In genomic region chr14:54569451-54570392, GRCm38 (mm10) we compare ENCODE assay signal across 10 mouse cellular contexts. TPM values are rescaled to one million over a fixed set of nuclear protein-coding genes. Genes with fewer than 3 reads are reported as not detected.
DNase-seq lines count a peak whose midpoint lies in the region; ATAC-seq and TF ChIP-seq lines count a peak whose summit lies in the region.
"Had no signal": no experiment of that assay in that cellular context is flagged by ENCODE, and none has a peak within 500 bp of the region (broad histone marks: within the 10 kb centered on the region; RNA-seq: fewer than 3 reads in every experiment).

No protein-coding gene starts in this region.

- peaks cover 28% of the 10 kb centered on the region for H3K4me1 ChIP-seq in forebrain, embryonic 11.5 days (replicated peaks; ENCODE audit: control insufficient read depth, insufficient read depth, low read length)
- H3K4me1 ChIP-seq in forebrain, postnatal 0 days (ENCODE audit: insufficient read depth) = no peaks in the 10 kb centered on the region; the same call in 1 of the 2 replicates
- H3K4me1 ChIP-seq in midbrain, embryonic 11.5 days (ENCODE audit: control insufficient read depth, insufficient read depth, low read length) = peaks cover 42% of the 10 kb centered on the region
- no peaks in the 10 kb centered on the region for H3K4me1 ChIP-seq in midbrain, postnatal 0 days (ENCODE audit: insufficient read depth, low read length)
- H3K4me1 ChIP-seq in hindbrain, embryonic 13.5 days (replicated peaks) = peaks cover 39% of the 10 kb centered on the region
- H3K4me1 ChIP-seq in neural tube, embryonic 15.5 days = peaks cover 28% of the 10 kb centered on the region

- H3K9ac ChIP-seq in forebrain, embryonic 11.5 days (ENCODE audit: low read length) = no peak overlapping the region; the same call in 1 of the 2 replicates
- no peak overlapping the region for H3K9ac ChIP-seq in forebrain, postnatal 0 days
- H3K9ac ChIP-seq in midbrain, embryonic 11.5 days (ENCODE audit: low read length) = peak overlapping the region; percentile 28; the same call in 1 of the 2 replicates
- H3K9ac ChIP-seq in midbrain, postnatal 0 days (replicated peaks; ENCODE audit: low read length, poor library complexity, severe bottlenecking) = no peak overlapping the region
- 0 out of 2 replicates have a peak overlapping the region, but pooled peaks have one; percentile 30 for H3K9ac ChIP-seq in hindbrain, embryonic 13.5 days
- no peak overlapping the region for H3K9ac ChIP-seq in neural tube, embryonic 15.5 days (replicated peaks)

- intact Hi-C loops in left cerebral cortex, adult 2 months (cut with DNase I) = loop anchor here (1.0 kb wide), 1 partner anchor 72 kb away; the partner anchor contains the start of gene Cdh24

- peak; percentile 58 for DNase-seq in forebrain, embryonic 11.5 days (ENCODE audit: low spot score)
- no peak for DNase-seq in forebrain, postnatal 0 days
- DNase-seq in midbrain, embryonic 11.5 days (ENCODE audit: low spot score, missing footprints) = peak; percentile 94
- no peak for DNase-seq in midbrain, postnatal 0 days (ENCODE audit: low spot score)
- DNase-seq in left cerebral cortex, adult 2 months (ENCODE audit: extremely low spot score in 1 of 2, low spot score in 2 of 2) = no peak

- 56% methylated on average over 17 of the region's 17 CpGs for WGBS in forebrain, embryonic 11.5 days
- 64% methylated on average over 17 of the region's 17 CpGs for WGBS in forebrain, postnatal 0 days
- WGBS in midbrain, embryonic 11.5 days = 54% methylated on average over 17 of the region's 17 CpGs
- 62% methylated on average over 17 of the region's 17 CpGs for WGBS in midbrain, postnatal 0 days
- 58% methylated on average over 17 of the region's 17 CpGs for WGBS in hindbrain, embryonic 13.5 days
- WGBS in neural tube, embryonic 15.5 days = 71% methylated on average over 17 of the region's 17 CpGs

- H3K4me2 ChIP-seq in forebrain, embryonic 11.5 days (ENCODE audit: low read depth, low read length, severe bottlenecking) = no peak overlapping the region
- H3K4me2 ChIP-seq in forebrain, postnatal 0 days (ENCODE audit: low read depth) = no peak overlapping the region
- H3K4me2 ChIP-seq in midbrain, embryonic 11.5 days = peak overlapping the region; percentile 6; the same call in 1 of the 2 replicates
- H3K4me2 ChIP-seq in midbrain, postnatal 0 days (ENCODE audit: low read depth, low read length, poor library complexity, severe bottlenecking) = no peak overlapping the region
- H3K4me2 ChIP-seq in hindbrain, embryonic 13.5 days = no peak overlapping the region
- H3K4me2 ChIP-seq in neural tube, embryonic 15.5 days = no peak overlapping the region

- H3K4me3 ChIP-seq in forebrain, embryonic 11.5 days (ENCODE audit: low read depth, low read length) = no peak overlapping the region
- H3K4me3 ChIP-seq in forebrain, postnatal 0 days (ENCODE audit: low read depth, low read length) = no peak overlapping the region
- H3K4me3 ChIP-seq in midbrain, embryonic 11.5 days (ENCODE audit: low read depth, low read length) = no peak overlapping the region
- H3K4me3 ChIP-seq in midbrain, postnatal 0 days (ENCODE audit: low read depth, low read length) = no peak overlapping the region
- H3K4me3 ChIP-seq in hindbrain, embryonic 13.5 days = no peak overlapping the region
- no peak overlapping the region for H3K4me3 ChIP-seq in neural tube, embryonic 15.5 days (replicated peaks)
- no peak overlapping the region for H3K4me3 ChIP-seq in left cerebral cortex, adult 2 months

- ATAC-seq in forebrain, embryonic 11.5 days (replicated peaks; ENCODE audit: low FRiP score) = no peak
- ATAC-seq in forebrain, postnatal 0 days = no peak
- ATAC-seq in midbrain, embryonic 11.5 days (ENCODE audit: low FRiP score) = no peak
- ATAC-seq in midbrain, postnatal 0 days (ENCODE audit: low FRiP score) = no peak
- no peak for ATAC-seq in hindbrain, embryonic 13.5 days (ENCODE audit: low FRiP score)
- ATAC-seq in neural tube, embryonic 15.5 days (ENCODE audit: low FRiP score) = no peak
- ATAC-seq in erythroid progenitor cell, adult 5-6 weeks (replicated peaks; ENCODE audit: low FRiP score, poor library complexity, severe bottlenecking) = no peak

- no peaks in the 10 kb centered on the region for H3K27me3 ChIP-seq in forebrain, embryonic 11.5 days (ENCODE audit: control insufficient read depth, insufficient read depth, low read length)
- peaks cover 6% of the 10 kb centered on the region for H3K27me3 ChIP-seq in forebrain, postnatal 0 days (ENCODE audit: insufficient read depth, low read length)
- no peaks in the 10 kb centered on the region for H3K27me3 ChIP-seq in midbrain, embryonic 11.5 days (ENCODE audit: control insufficient read depth, insufficient read depth, low read length)
- peaks cover 14% of the 10 kb centered on the region for H3K27me3 ChIP-seq in midbrain, postnatal 0 days (ENCODE audit: insufficient read depth, low read length)
- H3K27me3 ChIP-seq in hindbrain, embryonic 13.5 days = peaks cover 18% of the 10 kb centered on the region
- peaks cover 14% of the 10 kb centered on the region for H3K27me3 ChIP-seq in neural tube, embryonic 15.5 days (replicated peaks)

- H3K27ac ChIP-seq in forebrain, embryonic 11.5 days (ENCODE audit: low read depth, low read length) = 0 out of 2 replicates have a peak overlapping the region, but pooled peaks have one; percentile 41
- H3K27ac ChIP-seq in forebrain, postnatal 0 days (ENCODE audit: low read depth, low read length) = no peak overlapping the region
- H3K27ac ChIP-seq in midbrain, embryonic 11.5 days (ENCODE audit: low read depth, low read length) = peak overlapping the region; percentile 32; the same call in 1 of the 2 replicates
- H3K27ac ChIP-seq in midbrain, postnatal 0 days (ENCODE audit: low read depth, low read length) = no peak overlapping the region
- H3K27ac ChIP-seq in hindbrain, embryonic 13.5 days = no peak overlapping the region
- peak overlapping the region; percentile 23; the same call in 1 of the 2 replicates for H3K27ac ChIP-seq in neural tube, embryonic 15.5 days (replicated peaks)
- no peak overlapping the region for H3K27ac ChIP-seq in left cerebral cortex, adult 2 months

- peaks cover 3% of the 10 kb centered on the region; the same call in 1 of the 2 replicates for H3K36me3 ChIP-seq in forebrain, embryonic 11.5 days (ENCODE audit: control insufficient read depth, insufficient read depth, low read length)
- no peaks in the 10 kb centered on the region for H3K36me3 ChIP-seq in forebrain, postnatal 0 days (ENCODE audit: insufficient read depth)
- H3K36me3 ChIP-seq in midbrain, embryonic 11.5 days (ENCODE audit: control insufficient read depth, insufficient read depth, low read length) = peaks cover 14% of the 10 kb centered on the region; the same call in 1 of the 2 replicates
- H3K36me3 ChIP-seq in midbrain, postnatal 0 days (ENCODE audit: insufficient read depth, low read length) = no peaks in the 10 kb centered on the region
- peaks cover 5% of the 10 kb centered on the region; the same call in 1 of the 2 replicates for H3K36me3 ChIP-seq in hindbrain, embryonic 13.5 days
- H3K36me3 ChIP-seq in neural tube, embryonic 15.5 days = no peaks in the 10 kb centered on the region

- H3K9me3 ChIP-seq in forebrain, embryonic 11.5 days (ENCODE audit: control insufficient read depth, low read length) = no peaks in the 10 kb centered on the region
- no peaks in the 10 kb centered on the region for H3K9me3 ChIP-seq in forebrain, postnatal 0 days (ENCODE audit: low read length)
- no peaks in the 10 kb centered on the region for H3K9me3 ChIP-seq in midbrain, embryonic 11.5 days (ENCODE audit: control insufficient read depth, low read length)
- no peaks in the 10 kb centered on the region for H3K9me3 ChIP-seq in midbrain, postnatal 0 days (ENCODE audit: low read length)
- H3K9me3 ChIP-seq in hindbrain, embryonic 13.5 days = no peaks in the 10 kb centered on the region
- H3K9me3 ChIP-seq in neural tube, embryonic 15.5 days (replicated peaks) = no peaks in the 10 kb centered on the region

- no peak for TF ChIP-seq CTCF in forebrain, postnatal 0 days (IDR thresholded peaks at IDR 0.05; ENCODE audit: low read depth)
- no peak for TF ChIP-seq CTCF in midbrain, postnatal 0 days (IDR thresholded peaks at IDR 0.05)
- no peak for TF ChIP-seq CTCF in left cerebral cortex, adult 2 months (IDR thresholded peaks at IDR 0.05)

RNA-seq across cellular contexts. Expression of gene Ajuba, which starts 7.6 kb away (rescaled TPM):
- 51.6 and 59.7 TPM in 2 replicates for polyA plus RNA-seq in forebrain, embryonic 11.5 days (2014; fragmentation: Nextera tagmentation; extraction: Ambion mirVana)
- 4.4 and 6.6 TPM in 2 replicates for total RNA-seq in forebrain, postnatal 0 days (2014; rRNA removed)
- polyA plus RNA-seq in forebrain, postnatal 0 days (2015; fragmentation: Nextera tagmentation; extraction: Ambion mirVana) = 4.4 and 4.5 TPM in 2 replicates
- polyA plus RNA-seq in midbrain, embryonic 11.5 days (2014; fragmentation: Nextera tagmentation; extraction: Ambion mirVana) = 24.3 and 25.1 TPM in 2 replicates
- total RNA-seq in midbrain, postnatal 0 days (2014; rRNA removed) = 8.1 and 8.2 TPM in 2 replicates
- polyA plus RNA-seq in midbrain, postnatal 0 days (2015; fragmentation: Nextera tagmentation; extraction: Ambion mirVana) = 3.5 and 3.9 TPM in 2 replicates
- polyA plus RNA-seq in hindbrain, embryonic 13.5 days (2015; fragmentation: Nextera tagmentation; extraction: Ambion mirVana) = 9.8 and 10.0 TPM in 2 replicates
- 6.1 and 12.9 TPM in 2 replicates for polyA plus RNA-seq in neural tube, embryonic 15.5 days (2015; fragmentation: Nextera tagmentation; extraction: Ambion mirVana)
- 2.5 TPM in 1 of 2 replicates, not detected in the other for total RNA-seq in erythroid progenitor cell, adult 5-6 weeks (2015; ENCODE audit: low replicate concordance)
- not detected in 2 replicates for total RNA-seq in erythroid progenitor cell, adult 5-6 weeks (2017; ENCODE audit: low replicate concordance)
- 1 to 10 TPM; 1.3 to 2.8 TPM for total RNA-seq in left cerebral cortex, adult 2 months (2021)

RNA-seq across cellular contexts. Expression of gene Haus4, which starts 15.3 kb away (rescaled TPM):
- 50.6 and 55.5 TPM in 2 replicates for polyA plus RNA-seq in forebrain, embryonic 11.5 days (2014; fragmentation: Nextera tagmentation; extraction: Ambion mirVana)
- total RNA-seq in forebrain, postnatal 0 days (2014; rRNA removed) = 21.3 and 23.1 TPM in 2 replicates
- 17.9 and 19.5 TPM in 2 replicates for polyA plus RNA-seq in forebrain, postnatal 0 days (2015; fragmentation: Nextera tagmentation; extraction: Ambion mirVana)
- polyA plus RNA-seq in midbrain, embryonic 11.5 days (2014; fragmentation: Nextera tagmentation; extraction: Ambion mirVana) = 35.3 and 41.9 TPM in 2 replicates
- total RNA-seq in midbrain, postnatal 0 days (2014; rRNA removed) = 13.3 and 13.7 TPM in 2 replicates
- polyA plus RNA-seq in midbrain, postnatal 0 days (2015; fragmentation: Nextera tagmentation; extraction: Ambion mirVana) = 13.2 and 14.3 TPM in 2 replicates
- 19.8 and 21.3 TPM in 2 replicates for polyA plus RNA-seq in hindbrain, embryonic 13.5 days (2015; fragmentation: Nextera tagmentation; extraction: Ambion mirVana)
- 20.5 and 34.8 TPM in 2 replicates for polyA plus RNA-seq in neural tube, embryonic 15.5 days (2015; fragmentation: Nextera tagmentation; extraction: Ambion mirVana)
- total RNA-seq in erythroid progenitor cell, adult 5-6 weeks (2015; ENCODE audit: low replicate concordance) = 63.4 and 91.4 TPM in 2 replicates
- 43.3 and 75.6 TPM in 2 replicates for total RNA-seq in erythroid progenitor cell, adult 5-6 weeks (2017; ENCODE audit: low replicate concordance)
- 1 to 10 TPM; 2.2 to 2.7 TPM for total RNA-seq in left cerebral cortex, adult 2 months (2021)

RNA-seq across cellular contexts. Expression of gene 4931414P19Rik, which starts 36.1 kb away (rescaled TPM):
- polyA plus RNA-seq in forebrain, embryonic 11.5 days (2014; fragmentation: Nextera tagmentation; extraction: Ambion mirVana) = 9.6 and 9.9 TPM in 2 replicates
- 6.5 and 12.8 TPM in 2 replicates for total RNA-seq in forebrain, postnatal 0 days (2014; rRNA removed)
- polyA plus RNA-seq in forebrain, postnatal 0 days (2015; fragmentation: Nextera tagmentation; extraction: Ambion mirVana) = 2.2 and 3.1 TPM in 2 replicates
- 5.9 and 8.5 TPM in 2 replicates for polyA plus RNA-seq in midbrain, embryonic 11.5 days (2014; fragmentation: Nextera tagmentation; extraction: Ambion mirVana)
- total RNA-seq in midbrain, postnatal 0 days (2014; rRNA removed) = 4.6 and 8.7 TPM in 2 replicates
- 2.2 and 2.8 TPM in 2 replicates for polyA plus RNA-seq in midbrain, postnatal 0 days (2015; fragmentation: Nextera tagmentation; extraction: Ambion mirVana)
- 6.8 and 7.6 TPM in 2 replicates for polyA plus RNA-seq in hindbrain, embryonic 13.5 days (2015; fragmentation: Nextera tagmentation; extraction: Ambion mirVana)
- 4.4 and 6.5 TPM in 2 replicates for polyA plus RNA-seq in neural tube, embryonic 15.5 days (2015; fragmentation: Nextera tagmentation; extraction: Ambion mirVana)
- 1.3 and 14.1 TPM in 2 replicates for total RNA-seq in erythroid progenitor cell, adult 5-6 weeks (2015; ENCODE audit: low replicate concordance)
- 2.2 and 4.7 TPM in 2 replicates for total RNA-seq in erythroid progenitor cell, adult 5-6 weeks (2017; ENCODE audit: low replicate concordance)
- 1 to 10 TPM; 8.3 to 9.0 TPM for total RNA-seq in left cerebral cortex, adult 2 months (2021)

RNA-seq across cellular contexts. Expression of gene Psmb5, which starts 48.1 kb away (rescaled TPM):
- 414 and 455 TPM in 2 replicates for polyA plus RNA-seq in forebrain, embryonic 11.5 days (2014; fragmentation: Nextera tagmentation; extraction: Ambion mirVana)
- total RNA-seq in forebrain, postnatal 0 days (2014; rRNA removed) = 180 and 239 TPM in 2 replicates
- 420 and 499 TPM in 2 replicates for polyA plus RNA-seq in forebrain, postnatal 0 days (2015; fragmentation: Nextera tagmentation; extraction: Ambion mirVana)
- polyA plus RNA-seq in midbrain, embryonic 11.5 days (2014; fragmentation: Nextera tagmentation; extraction: Ambion mirVana) = 396 and 453 TPM in 2 replicates
- 157 and 197 TPM in 2 replicates for total RNA-seq in midbrain, postnatal 0 days (2014; rRNA removed)
- 404 and 427 TPM in 2 replicates for polyA plus RNA-seq in midbrain, postnatal 0 days (2015; fragmentation: Nextera tagmentation; extraction: Ambion mirVana)
- polyA plus RNA-seq in hindbrain, embryonic 13.5 days (2015; fragmentation: Nextera tagmentation; extraction: Ambion mirVana) = 439 and 447 TPM in 2 replicates
- 446 and 448 TPM in 2 replicates for polyA plus RNA-seq in neural tube, embryonic 15.5 days (2015; fragmentation: Nextera tagmentation; extraction: Ambion mirVana)
- 44.9 and 56.2 TPM in 2 replicates for total RNA-seq in erythroid progenitor cell, adult 5-6 weeks (2015; ENCODE audit: low replicate concordance)
- 8.7 and 14.7 TPM in 2 replicates for total RNA-seq in erythroid progenitor cell, adult 5-6 weeks (2017; ENCODE audit: low replicate concordance)
- 100 to 1,000 TPM; 166 to 167 TPM for total RNA-seq in left cerebral cortex, adult 2 months (2021)

RNA-seq across cellular contexts. Expression of gene Psmb11, which starts 51.5 kb away (rescaled TPM):
- 0.05 TPM in 1 of 2 replicates, not detected in the other for polyA plus RNA-seq in forebrain, embryonic 11.5 days (2014; fragmentation: Nextera tagmentation; extraction: Ambion mirVana)
- total RNA-seq in forebrain, postnatal 0 days (2014; rRNA removed) = under 0.01 TPM in 1 of 2 replicates, not detected in the other
- 0.04 and 0.08 TPM in 2 replicates for polyA plus RNA-seq in forebrain, postnatal 0 days (2015; fragmentation: Nextera tagmentation; extraction: Ambion mirVana)
- 0.04 TPM in 1 of 2 replicates, not detected in the other for polyA plus RNA-seq in midbrain, embryonic 11.5 days (2014; fragmentation: Nextera tagmentation; extraction: Ambion mirVana)
- total RNA-seq in midbrain, postnatal 0 days (2014; rRNA removed) = not detected in 2 replicates
- 0.27 TPM in 1 of 2 replicates, not detected in the other for polyA plus RNA-seq in midbrain, postnatal 0 days (2015; fragmentation: Nextera tagmentation; extraction: Ambion mirVana)
- not detected in 2 replicates for polyA plus RNA-seq in hindbrain, embryonic 13.5 days (2015; fragmentation: Nextera tagmentation; extraction: Ambion mirVana)
- polyA plus RNA-seq in neural tube, embryonic 15.5 days (2015; fragmentation: Nextera tagmentation; extraction: Ambion mirVana) = 0.04 and 27.8 TPM in 2 replicates
- not detected in 2 replicates for total RNA-seq in erythroid progenitor cell, adult 5-6 weeks (2015; ENCODE audit: low replicate concordance)
- total RNA-seq in erythroid progenitor cell, adult 5-6 weeks (2017; ENCODE audit: low replicate concordance) = not detected in 2 replicates
- not detected for total RNA-seq in left cerebral cortex, adult 2 months (2021)
- total RNA-seq: adrenal gland, adult 2 months; megakaryocyte-erythroid progenitor cell, adult 5-6 weeks had no signal
- polyA plus RNA-seq: adrenal gland, adult 2 months had no signal

Comparison
In these comparisons a context has a peak if more than half of its experiments do, and no peak if none do; other contexts are left out.
1. DNase-seq: peak in forebrain, embryonic 11.5 days (single experiment) and midbrain, embryonic 11.5 days (single experiment); none in forebrain, postnatal 0 days (single experiment), midbrain, postnatal 0 days (single experiment) and left cerebral cortex, adult 2 months (0 of 2).
2. H3K27ac ChIP-seq: peak in forebrain, embryonic 11.5 days (single experiment), midbrain, embryonic 11.5 days (single experiment) and neural tube, embryonic 15.5 days (single experiment); none in forebrain, postnatal 0 days (single experiment), midbrain, postnatal 0 days (single experiment), hindbrain, embryonic 13.5 days (single experiment) and left cerebral cortex, adult 2 months (single experiment).
3. H3K9ac ChIP-seq: peak in midbrain, embryonic 11.5 days (single experiment) and hindbrain, embryonic 13.5 days (single experiment); none in forebrain, embryonic 11.5 days (single experiment), forebrain, postnatal 0 days (single experiment), midbrain, postnatal 0 days (single experiment) and neural tube, embryonic 15.5 days (single experiment).